Mouse (Mus musculus) testis, adult 2 months (tissue): ENCODE data around the gene Syn3.

Experiments used
- CTCF ChIP-seq: fragments of 200-500 bp; IDR thresholded peaks from 2 replicates; pipeline ENCODE4 v1.5.1; 2012; ENCODE audit warnings: low read depth, mild to moderate bottlenecking, inconsistent platforms, low read length, moderate library complexity; ENCODE audit not compliant: control insufficient read depth, insufficient read depth, insufficient replicate concordance
- POLR2A ChIP-seq: fragments of 200-500 bp; IDR thresholded peaks from 2 replicates; pipeline ENCODE4 v1.6.1; 2012; ENCODE audit warnings: low read depth, mild to moderate bottlenecking, inconsistent platforms, low read length, moderate library complexity; ENCODE audit not compliant: control insufficient read depth

DNA sequence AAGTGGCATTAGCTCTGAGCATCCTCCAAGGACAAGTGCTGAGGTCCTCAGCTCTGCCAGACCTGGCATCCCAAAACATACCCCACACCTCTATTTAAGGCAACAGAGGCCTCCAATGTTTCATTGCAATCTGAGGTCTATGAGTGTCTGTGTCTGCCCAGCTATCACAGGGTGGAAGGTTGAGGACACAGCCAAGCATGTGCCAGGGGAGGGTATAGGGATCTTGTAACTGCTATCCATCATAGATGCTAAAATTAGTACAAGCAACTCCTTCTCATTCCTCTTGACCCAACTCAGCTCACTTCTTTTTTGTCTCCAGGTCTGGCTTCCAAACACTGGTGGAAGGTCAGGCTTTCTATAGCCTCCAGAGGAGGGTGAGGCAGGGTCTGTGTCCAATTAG lies 127.1 kb downstream of the Syn3 start:
- TF ChIP-seq CTCF (no peak), POLR2A (no peak)
